Mouse (Mus musculus) forebrain, embryonic 16.5 days (tissue): ENCODE measurements around the gene Gxylt2. TPM values are rescaled to one million over a fixed set of nuclear protein-coding genes. Genes with fewer than 3 reads are reported as not detected.

Experiments used
- ATAC-seq: fragments of 200-750 bp; cut with Nextera tagmentation; 2 replicates; pipeline ENCODE4 v1.8.0; 2017; ENCODE audit warnings: mild to moderate bottlenecking, moderate library complexity
- H3K27ac ChIP-seq: fragments of 300-500 bp; sonication (generic); 2 replicates; pipeline ENCODE4 v1.5.1; 2014; ENCODE audit warnings: low read length, control low read depth
- H3K27me3 ChIP-seq: fragments of 300-500 bp; sonication (generic); replicated peaks from 2 replicates; pipeline ENCODE4 v1.6.1; 2014; ENCODE audit warnings: low read length; ENCODE audit not compliant: control insufficient read depth, insufficient read depth
- H3K36me3 ChIP-seq: fragments of 300-500 bp; sonication (generic); 2 replicates; pipeline ENCODE4 v1.6.1; 2014; ENCODE audit not compliant: control insufficient read depth, insufficient read depth
- H3K4me1 ChIP-seq: fragments of 300-500 bp; sonication (generic); replicated peaks from 2 replicates; pipeline ENCODE4 v1.6.1; 2014; ENCODE audit warnings: low read length; ENCODE audit not compliant: control insufficient read depth, insufficient read depth
- H3K4me2 ChIP-seq: fragments of 300-500 bp; sonication (generic); 2 replicates; pipeline ENCODE4 v1.6.1; 2014; ENCODE audit warnings: mild to moderate bottlenecking, low read length, control low read depth
- H3K4me3 ChIP-seq: fragments of 300-500 bp; sonication (generic); replicated peaks from 2 replicates; pipeline ENCODE4 v1.5.1; 2014; ENCODE audit warnings: mild to moderate bottlenecking, low read length, control low read depth
- H3K9ac ChIP-seq: fragments of 300-500 bp; sonication (generic); replicated peaks from 2 replicates; pipeline ENCODE4 v1.6.1; 2014; ENCODE audit warnings: low read depth, low read length, control low read depth
- H3K9me3 ChIP-seq: fragments of 300-500 bp; sonication (generic); 2 replicates; pipeline ENCODE4 v1.6.1; 2016; ENCODE audit warnings: low read length; ENCODE audit not compliant: control insufficient read depth
- WGBS: fragments of 180-500 bp; shearing (Covaris S2); extraction: QIAGEN DNeasy Blood & Tissue Kit; methylation state at CpG from one replicate; pipeline ENCODE4 v1.1.7; 2014; 5-methylcytosine and 5-hydroxymethylcytosine counted together
- polyA plus RNA-seq: library from polyadenylated mRNA; unstranded; fragments of >200 nt; fragmentation: Nextera tagmentation; extraction: Ambion mirVana; gene quantifications from 2 replicates; pipeline ENCODE4 v1.2.1, GENCODE M21; 2015

Gxylt2 gene
- polyA plus RNA-seq, 1 experiment from 2014 or later, result 0.60 TPM

DNA sequence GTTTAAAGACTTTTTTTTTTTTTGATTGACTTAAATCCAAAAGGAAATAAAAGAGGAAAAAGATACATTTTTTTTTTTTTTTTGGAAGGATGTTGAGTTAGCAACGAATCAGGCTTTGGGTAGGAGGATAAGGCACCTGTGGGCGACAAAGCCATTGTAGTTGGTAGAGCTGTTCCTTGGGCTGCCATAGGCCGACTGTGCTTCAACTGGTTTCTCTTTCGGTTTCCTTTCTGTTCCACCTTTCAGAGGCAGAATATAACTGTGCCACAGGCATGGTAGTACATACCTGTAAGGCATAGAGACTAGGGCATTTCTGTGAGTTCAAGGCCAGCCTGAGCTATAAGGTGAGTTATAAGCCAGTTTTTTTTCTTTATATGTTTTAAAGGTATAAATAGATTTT lies 140.5 kb downstream of the Gxylt2 start:
- Histone ChIP-seq H3K9me3 (0 out of 2 replicates have a peak, but pooled peaks cover 3% of the 10 kb centered on the region), H3K4me3 (no peak overlapping the region), H3K4me1 (peaks cover 2% of the 10 kb centered on the region; the same call in 1 of the 2 replicates), H3K36me3 (peaks cover 18% of the 10 kb centered on the region), H3K27ac (no peak overlapping the region), H3K4me2 (no peak overlapping the region), H3K9ac (no peak overlapping the region), H3K27me3 (no peaks in the 10 kb centered on the region)
- 87% methylated on average over 4 of the region's 4 CpGs for WGBS
- no peak for ATAC-seq

DNA sequence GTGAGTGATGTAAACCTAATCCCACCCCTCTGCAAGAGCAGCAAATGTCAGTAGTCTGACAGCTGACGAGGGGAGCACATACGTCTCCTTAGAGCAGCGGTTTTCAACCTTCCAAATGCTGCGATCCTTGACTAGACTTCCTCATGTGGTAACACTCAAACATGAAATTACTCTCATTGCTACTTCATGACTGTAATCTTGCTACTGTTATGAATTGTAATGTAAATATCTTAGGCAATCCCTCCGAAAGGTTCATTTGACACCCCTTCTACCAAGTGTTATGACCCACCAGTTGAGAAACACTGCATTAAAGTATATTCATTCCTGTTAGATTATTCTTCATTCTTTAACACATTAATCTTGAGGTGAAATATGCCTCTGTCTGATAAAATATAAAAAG lies 142.7 kb downstream of the Gxylt2 start:
- no peak for ATAC-seq
- Histone ChIP-seq H3K9me3 (no peaks in the 10 kb centered on the region), H3K4me3 (no peak overlapping the region), H3K27me3 (no peaks in the 10 kb centered on the region), H3K36me3 (no peaks in the 10 kb centered on the region), H3K27ac (no peak overlapping the region), H3K9ac (no peak overlapping the region), H3K4me1 (peaks cover 2% of the 10 kb centered on the region; the same call in 1 of the 2 replicates), H3K4me2 (no peak overlapping the region)
- WGBS, result 87% methylated on average over 5 of the region's 5 CpGs

- 84% methylated on average over 9 of the region's 9 CpGs for WGBS
- Histone ChIP-seq H3K4me2 (no peak overlapping the region), H3K36me3 (no peaks in the 10 kb centered on the region), H3K27ac (no peak overlapping the region), H3K4me3 (no peak overlapping the region), H3K4me1 (peaks cover 2% of the 10 kb centered on the region; the same call in 1 of the 2 replicates), H3K9ac (no peak overlapping the region), H3K27me3 (no peaks in the 10 kb centered on the region), H3K9me3 (no peaks in the 10 kb centered on the region)
- ATAC-seq, result no peak
Measured at GRCm38 (mm10) chr6:100848682-100849375, 144.3 kb downstream of the Gxylt2 start.

- Histone ChIP-seq H3K27ac (no peak overlapping the region), H3K4me1 (peaks cover 2% of the 10 kb centered on the region; the same call in 1 of the 2 replicates), H3K27me3 (no peaks in the 10 kb centered on the region), H3K4me2 (no peak overlapping the region), H3K9ac (no peak overlapping the region), H3K4me3 (no peak overlapping the region), H3K9me3 (no peaks in the 10 kb centered on the region), H3K36me3 (no peaks in the 10 kb centered on the region)
- 93% methylated on average over 9 of the region's 9 CpGs for WGBS
- ATAC-seq, result no peak
Measured at GRCm38 (mm10) chr6:100850671-100851081, 146.1 kb downstream of the Gxylt2 start.

DNA sequence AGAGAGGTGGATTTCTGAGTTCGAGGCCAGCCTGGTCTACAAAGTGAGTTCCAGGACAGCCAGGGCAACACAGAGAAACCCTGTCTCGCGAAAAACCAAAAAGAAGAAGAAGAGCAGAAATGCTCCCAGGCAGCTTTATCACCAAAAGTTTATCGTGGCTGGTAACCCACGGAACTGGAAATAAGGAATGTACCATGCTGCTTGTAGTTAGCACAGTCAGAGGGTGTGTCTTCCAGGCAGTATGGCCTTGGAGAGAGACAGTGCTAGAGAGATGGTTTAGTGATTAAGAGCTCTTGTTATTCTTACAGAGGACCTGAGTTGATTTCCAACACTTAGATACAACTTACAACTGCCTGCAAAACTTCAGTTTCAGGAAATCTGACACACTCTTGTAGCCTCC lies 146.5 kb downstream of the Gxylt2 start:
- no peaks in the 10 kb centered on the region for H3K9me3 ChIP-seq
- H3K9ac ChIP-seq, result no peak overlapping the region
- no peak overlapping the region for H3K4me3 ChIP-seq
- no peaks in the 10 kb centered on the region for H3K36me3 ChIP-seq
- WGBS, result 93% methylated on average over 5 of the region's 5 CpGs
- no peak for ATAC-seq
- H3K27ac ChIP-seq, result no peak overlapping the region
- H3K4me1 ChIP-seq, result peaks cover 2% of the 10 kb centered on the region; the same call in 1 of the 2 replicates
- no peaks in the 10 kb centered on the region for H3K27me3 ChIP-seq
- H3K4me2 ChIP-seq, result no peak overlapping the region

Other genes with a start within 250 kb of the Gxylt2 start
- gene Shq1, start 33.6 kb upstream of the Gxylt2 start, polyA plus RNA-seq, result 13.3 and 14.3 TPM in 2 replicates
- 22.6 and 23.9 TPM in 2 replicates for gene Ppp4r2, start 128.9 kb downstream of the Gxylt2 start, polyA plus RNA-seq